Mouse (Mus musculus): ENCODE measurements around the gene Csk. TPM values are rescaled to one million over a fixed set of nuclear protein-coding genes. Genes with fewer than 3 reads are reported as not detected.

The Csk gene
- polyA plus RNA-seq, 1 experiment = 42.4 TPM

DNA sequence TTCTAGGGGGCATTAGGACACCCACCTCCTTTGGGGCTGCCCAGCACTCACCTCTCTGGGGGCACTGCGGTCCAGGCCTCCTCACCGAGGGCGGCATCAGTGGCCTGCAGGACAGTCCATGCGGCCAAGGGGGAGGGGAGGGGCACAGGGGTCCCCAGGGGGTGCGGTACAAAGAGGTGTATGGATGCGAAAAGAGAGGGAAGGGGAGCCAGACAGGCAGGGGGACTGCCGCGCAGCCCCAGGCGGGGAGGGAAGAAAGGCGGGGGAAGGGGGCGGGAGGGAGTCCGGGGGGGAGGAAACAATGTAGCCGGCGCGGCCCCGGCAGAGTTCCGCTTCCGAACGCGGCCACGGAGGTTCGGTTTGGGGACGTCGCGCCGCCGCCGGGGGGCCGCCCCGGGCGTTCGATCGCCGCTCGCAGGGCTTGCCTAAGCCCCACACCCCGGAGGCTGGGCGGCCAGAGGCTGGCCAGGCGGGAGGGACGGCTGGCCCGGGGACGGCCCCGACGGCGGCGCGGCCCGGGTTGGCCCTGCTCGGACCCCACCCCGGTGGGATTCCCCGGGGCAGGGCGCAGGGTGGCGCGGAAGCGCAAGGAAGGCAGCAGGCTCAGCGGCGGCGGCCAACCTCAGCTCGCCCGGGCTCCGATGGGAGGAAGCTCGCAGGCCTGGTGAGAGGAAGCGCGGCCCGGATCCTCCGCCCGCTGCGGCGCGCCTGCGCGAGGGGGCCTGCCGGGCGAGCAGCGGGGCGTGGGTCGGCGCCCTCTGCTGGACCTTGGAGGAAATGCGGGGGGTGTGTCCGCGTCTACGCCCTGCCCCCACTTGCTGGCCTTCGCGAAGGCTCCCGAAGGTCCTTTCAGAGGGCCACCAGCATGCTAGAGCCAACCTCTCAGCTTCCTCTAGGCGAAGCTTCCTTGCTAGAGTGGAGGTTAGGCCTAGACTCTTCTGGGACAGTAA lies 8.2 kb downstream of the Csk start:
- no peaks in the 10 kb centered on the region for H3K36me3 ChIP-seq (ENCODE audit: control insufficient read depth, insufficient read depth, low read length)
- peak; percentile 95 for DNase-seq
- peaks cover 27% of the 10 kb centered on the region for H3K4me1 ChIP-seq (ENCODE audit: control insufficient read depth, insufficient read depth, low read length)
- H3K27me3 ChIP-seq (replicated peaks; ENCODE audit: control insufficient read depth, insufficient read depth, low read length) = no peaks in the 10 kb centered on the region
- H3K4me3 ChIP-seq (ENCODE audit: insufficient read depth, low read depth, low read length) = peak overlapping the region; percentile 79
- under 1% methylated on average over 71 of the region's 85 CpGs for WGBS
- H3K27ac ChIP-seq (ENCODE audit: insufficient read depth, low read depth, low read length) = peak overlapping the region; percentile 85
- TF ChIP-seq POLR2A (IDR thresholded peaks at IDR 0.05; ENCODE audit: low read depth, low read length) (no peak), CTCF (conservative IDR thresholded peaks at IDR 0.05; ENCODE audit: insufficient read depth, insufficient read length, low read depth, low read length) (peak; percentile 85)

DNA sequence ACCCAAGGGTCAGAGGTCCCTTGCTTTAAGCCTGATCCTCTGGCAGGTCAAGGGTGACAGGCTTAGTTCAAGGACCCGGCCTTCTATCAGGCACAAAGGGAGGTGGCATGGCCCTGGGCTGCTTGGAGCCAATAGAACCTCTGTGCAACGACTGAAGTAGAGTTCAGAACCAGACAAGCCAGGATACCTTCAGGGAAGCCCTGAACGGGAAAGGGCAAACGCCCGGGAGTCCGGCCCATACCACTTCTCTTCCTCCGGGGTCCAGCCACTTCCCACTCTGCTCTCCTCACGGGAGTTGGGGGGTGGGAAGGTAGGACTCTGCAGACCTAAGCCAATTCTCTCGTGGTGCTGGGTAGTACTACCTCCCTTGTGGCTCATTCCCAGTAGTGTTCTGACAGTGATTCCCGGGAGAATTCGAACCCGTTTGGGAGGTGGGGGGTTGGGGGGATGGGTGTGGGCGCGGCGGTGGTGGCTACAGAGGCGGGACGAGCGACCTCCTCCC lies 8.9 kb downstream of the Csk start:
- WGBS = 2% methylated on average over 18 of the region's 18 CpGs
- Histone ChIP-seq H3K4me1 (ENCODE audit: control insufficient read depth, insufficient read depth, low read length) (peaks cover 34% of the 10 kb centered on the region), H3K4me3 (ENCODE audit: insufficient read depth, low read depth, low read length) (peak overlapping the region; percentile 79), H3K27me3 (replicated peaks; ENCODE audit: control insufficient read depth, insufficient read depth, low read length) (no peaks in the 10 kb centered on the region), H3K27ac (ENCODE audit: insufficient read depth, low read depth, low read length) (peak overlapping the region; percentile 42; the same call in 1 of the 2 replicates), H3K36me3 (ENCODE audit: control insufficient read depth, insufficient read depth, low read length) (no peaks in the 10 kb centered on the region)
- DNase-seq = peak; percentile 24
- TF ChIP-seq POLR2A (IDR thresholded peaks at IDR 0.05; ENCODE audit: low read depth, low read length) = no peak
- TF ChIP-seq CTCF (conservative IDR thresholded peaks at IDR 0.05; ENCODE audit: insufficient read depth, insufficient read length, low read depth, low read length) = no peak

DNA sequence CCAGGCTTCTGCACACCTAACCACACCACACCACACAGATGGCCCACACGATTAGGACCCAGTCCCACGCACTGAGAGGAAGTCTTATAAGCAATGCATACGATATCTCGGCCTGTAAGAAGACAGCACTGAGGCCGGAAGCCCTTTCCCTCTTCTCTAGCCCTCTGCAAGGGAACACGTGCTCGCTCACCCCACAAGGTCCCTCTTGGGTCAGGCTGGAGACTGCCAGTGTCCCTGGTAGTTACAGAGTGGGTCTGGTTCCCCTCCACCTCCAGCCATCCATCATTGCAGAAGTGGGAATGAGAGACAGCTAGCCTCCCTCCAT lies 9.6 kb downstream of the Csk start:
- H3K4me1 ChIP-seq (ENCODE audit: control insufficient read depth, insufficient read depth, low read length) = peaks cover 40% of the 10 kb centered on the region
- DNase-seq = peak; percentile 32
- 30% methylated on average over 7 of the region's 7 CpGs for WGBS

DNA sequence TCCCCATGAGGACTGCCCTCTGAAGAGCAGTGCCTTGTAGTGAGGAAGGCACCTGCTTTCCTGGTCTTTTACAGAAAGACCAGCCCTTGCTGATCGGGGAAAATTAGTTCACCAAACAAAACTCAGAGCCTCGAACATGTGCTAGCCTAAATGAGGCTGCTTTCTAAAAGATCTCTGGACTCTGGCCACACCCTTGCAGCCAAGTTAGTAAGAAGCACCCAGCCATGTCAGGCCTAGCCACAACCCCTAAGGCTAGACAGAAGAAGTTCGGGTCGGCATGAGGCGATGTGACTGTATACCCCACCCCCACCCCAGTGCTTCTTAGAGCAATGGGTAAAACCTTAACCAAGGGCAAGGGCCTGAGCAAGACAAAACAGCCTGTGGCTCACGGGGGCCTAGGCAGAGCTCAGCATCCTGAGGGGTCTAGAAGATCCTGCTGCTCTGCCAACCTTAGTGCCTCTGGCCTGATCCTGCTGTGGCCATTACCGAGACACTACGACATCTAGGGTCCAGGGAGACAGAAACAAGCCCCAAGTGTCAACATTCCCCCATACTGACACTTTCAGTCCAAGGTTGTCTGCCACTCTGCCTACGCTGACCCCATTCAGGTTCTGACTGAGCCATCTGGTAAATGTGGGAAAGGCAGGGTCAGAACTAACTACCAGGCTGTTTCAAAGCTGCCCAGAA lies 10.1 kb downstream of the Csk start:
- no peak for TF ChIP-seq CTCF (conservative IDR thresholded peaks at IDR 0.05; ENCODE audit: insufficient read depth, insufficient read length, low read depth, low read length)
- no peak for TF ChIP-seq POLR2A (IDR thresholded peaks at IDR 0.05; ENCODE audit: low read depth, low read length)
- peak; percentile 71 for DNase-seq
- peak overlapping the region; percentile 26; the same call in 1 of the 2 replicates for H3K4me3 ChIP-seq (ENCODE audit: insufficient read depth, low read depth, low read length)
- H3K36me3 ChIP-seq (ENCODE audit: control insufficient read depth, insufficient read depth, low read length) = no peaks in the 10 kb centered on the region
- peaks cover 45% of the 10 kb centered on the region for H3K4me1 ChIP-seq (ENCODE audit: control insufficient read depth, insufficient read depth, low read length)
- WGBS = 33% methylated on average over 9 of the region's 9 CpGs
- peak overlapping the region; percentile 22 for H3K27ac ChIP-seq (ENCODE audit: insufficient read depth, low read depth, low read length)
- no peaks in the 10 kb centered on the region for H3K27me3 ChIP-seq (replicated peaks; ENCODE audit: control insufficient read depth, insufficient read depth, low read length)

More for the DNA sequence above, 9.6 kb downstream of the Csk start:
- H3K27me3 ChIP-seq (replicated peaks; ENCODE audit: control insufficient read depth, insufficient read depth, low read length) = no peaks in the 10 kb centered on the region
- no peak for TF ChIP-seq CTCF (conservative IDR thresholded peaks at IDR 0.05; ENCODE audit: insufficient read depth, insufficient read length, low read depth, low read length)
- TF ChIP-seq POLR2A (IDR thresholded peaks at IDR 0.05; ENCODE audit: low read depth, low read length) = no peak
- peak overlapping the region; percentile 26; the same call in 1 of the 2 replicates for H3K4me3 ChIP-seq (ENCODE audit: insufficient read depth, low read depth, low read length)
- H3K27ac ChIP-seq (ENCODE audit: insufficient read depth, low read depth, low read length) = peak overlapping the region; percentile 22
- H3K36me3 ChIP-seq (ENCODE audit: control insufficient read depth, insufficient read depth, low read length) = no peaks in the 10 kb centered on the region

DNA sequence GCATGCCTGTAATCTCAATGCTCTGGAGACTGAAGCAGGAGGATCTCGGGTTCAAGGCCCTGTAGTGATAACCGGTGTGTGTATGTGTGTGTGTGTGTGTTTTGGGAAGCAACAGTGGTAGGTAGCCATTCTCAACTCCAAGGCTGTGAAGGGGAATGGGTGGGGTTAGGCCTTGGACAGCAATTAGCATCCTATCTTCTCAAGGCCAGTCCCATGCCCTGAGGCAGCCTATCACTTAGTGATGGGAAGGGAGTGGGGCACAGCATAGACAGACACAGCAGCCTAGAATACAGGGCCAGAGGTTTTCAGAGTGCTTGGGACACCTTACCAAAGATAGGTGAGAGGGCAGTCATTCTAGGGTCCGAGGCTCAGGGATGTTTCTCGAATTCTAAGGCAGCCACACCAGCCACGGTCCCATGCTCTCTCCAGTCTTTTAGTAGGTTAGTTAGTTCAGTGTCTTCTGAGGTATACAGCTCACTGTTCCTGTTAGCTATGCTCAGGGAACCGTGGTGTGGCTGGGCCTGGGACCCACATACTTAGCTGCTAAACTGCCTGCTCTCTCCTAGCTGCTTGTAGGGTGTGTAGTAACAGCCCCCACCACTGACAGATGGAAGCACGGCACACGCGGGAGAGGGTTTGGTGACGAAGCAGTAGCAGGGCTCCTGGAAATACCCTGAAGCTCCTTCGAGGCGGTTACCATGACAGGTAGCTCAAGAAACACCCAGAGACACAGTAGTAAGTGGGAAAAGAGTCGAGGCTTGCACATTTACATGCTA lies 11.5 kb downstream of the Csk start:
- H3K4me1 ChIP-seq (ENCODE audit: control insufficient read depth, insufficient read depth, low read length) = peaks cover 58% of the 10 kb centered on the region
- WGBS = 78% methylated on average over 13 of the region's 13 CpGs
- no peaks in the 10 kb centered on the region for H3K36me3 ChIP-seq (ENCODE audit: control insufficient read depth, insufficient read depth, low read length)
- DNase-seq = no peak
- H3K27ac ChIP-seq (ENCODE audit: insufficient read depth, low read depth, low read length) = no peak overlapping the region
- H3K27me3 ChIP-seq (replicated peaks; ENCODE audit: control insufficient read depth, insufficient read depth, low read length) = no peaks in the 10 kb centered on the region
- TF ChIP-seq POLR2A (IDR thresholded peaks at IDR 0.05; ENCODE audit: low read depth, low read length) (no peak), CTCF (conservative IDR thresholded peaks at IDR 0.05; ENCODE audit: insufficient read depth, insufficient read length, low read depth, low read length) (no peak)
- no peak overlapping the region for H3K4me3 ChIP-seq (ENCODE audit: insufficient read depth, low read depth, low read length)

DNA sequence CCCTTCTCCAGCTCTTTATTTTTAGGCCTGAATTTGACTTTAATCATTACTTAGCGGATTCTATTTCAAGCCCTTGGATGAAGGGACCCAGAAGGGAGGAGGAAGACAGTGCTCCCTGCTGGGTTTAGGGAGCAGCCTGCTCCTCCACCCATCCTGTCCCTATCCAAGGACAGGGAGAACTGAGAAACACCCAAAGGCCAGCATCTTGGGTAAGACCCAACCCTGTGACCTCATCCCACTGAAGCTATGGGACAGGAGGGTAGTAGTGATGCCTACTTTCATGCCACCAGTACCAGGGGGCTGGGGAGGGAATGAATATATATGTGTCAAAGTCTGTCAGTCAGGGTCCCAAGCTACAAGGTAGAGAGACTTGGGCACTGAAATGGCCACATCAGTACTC lies 12.4 kb downstream of the Csk start:
- peak overlapping the region; percentile 41; the same call in 1 of the 2 replicates for H3K27ac ChIP-seq (ENCODE audit: insufficient read depth, low read depth, low read length)
- H3K4me1 ChIP-seq (ENCODE audit: control insufficient read depth, insufficient read depth, low read length) = peaks cover 59% of the 10 kb centered on the region
- no peak for TF ChIP-seq POLR2A (IDR thresholded peaks at IDR 0.05; ENCODE audit: low read depth, low read length)
- no peak for TF ChIP-seq CTCF (conservative IDR thresholded peaks at IDR 0.05; ENCODE audit: insufficient read depth, insufficient read length, low read depth, low read length)
- no peaks in the 10 kb centered on the region for H3K27me3 ChIP-seq (replicated peaks; ENCODE audit: control insufficient read depth, insufficient read depth, low read length)
- no peaks in the 10 kb centered on the region for H3K36me3 ChIP-seq (ENCODE audit: control insufficient read depth, insufficient read depth, low read length)
- no peak overlapping the region for H3K4me3 ChIP-seq (ENCODE audit: insufficient read depth, low read depth, low read length)
- DNase-seq = no peak
- WGBS = 65% methylated on average over 1 of the region's 1 CpGs

All from kidney, adult 2 months (tissue).